Mouse (Mus musculus) right cerebral cortex, postnatal 14 days (tissue): ENCODE measurements at regions not wholly inside any gene's neighbourhood (a gene's known extent, or its start where the extent isn't known, plus 50 kb on each side); places are given as distances from the start of the nearest gene placed in this dataset.
A peak's percentile ranks its signal among the peaks of the same experiment; 100 is the strongest.

Source experiments
- DNase-seq: peaks from one replicate; pipeline ENCODE4 v3.0.0; 2022

- no peak for DNase-seq
These were observed 168.9 kb downstream of the Zfp36l2 start for GRCm38 (mm10) chr17:84018817-84019216.

GRCm38 (mm10) chr17:84017891-84018290 lies 169.9 kb downstream of the Zfp36l2 start:
- no peak for DNase-seq

GRCm38 (mm10) chr17:84014287-84015039 lies 166.7 kb upstream of the Haao start:
- DNase-seq = no peak

GRCm38 (mm10) chr17:84010492-84011060 lies 162.8 kb upstream of the Haao start:
- DNase-seq = no peak

- DNase-seq = no peak
These were observed 162.2 kb upstream of the Haao start for GRCm38 (mm10) chr17:84009966-84010365.

GRCm38 (mm10) chr17:84009194-84009593 lies 161.4 kb upstream of the Haao start:
- DNase-seq = peak; percentile 33

GRCm38 (mm10) chr17:84008682-84009052 lies 160.9 kb upstream of the Haao start:
- no peak for DNase-seq

GRCm38 (mm10) chr17:84008035-84008681 lies 160.4 kb upstream of the Haao start:
- no peak for DNase-seq

GRCm38 (mm10) chr17:84006748-84007147 lies 159.0 kb upstream of the Haao start:
- no peak for DNase-seq

- no peak for DNase-seq
These were observed 156.5 kb upstream of the Haao start for GRCm38 (mm10) chr17:84004237-84004636.

GRCm38 (mm10) chr17:84003489-84004234 lies 155.9 kb upstream of the Haao start:
- no peak for DNase-seq

GRCm38 (mm10) chr17:84002939-84003338 lies 155.2 kb upstream of the Haao start:
- no peak for DNase-seq

- DNase-seq = no peak
These were observed 154.6 kb upstream of the Haao start for GRCm38 (mm10) chr17:84002327-84002726.

GRCm38 (mm10) chr17:84000115-84000514 lies 152.4 kb upstream of the Haao start:
- DNase-seq = no peak

GRCm38 (mm10) chr17:83998972-83999545 lies 151.3 kb upstream of the Haao start:
- no peak for DNase-seq

- no peak for DNase-seq
These were observed 150.6 kb upstream of the Haao start for GRCm38 (mm10) chr17:83998341-83998740.

GRCm38 (mm10) chr17:83997778-83998177 lies 150.0 kb upstream of the Haao start:
- peak; percentile 60 for DNase-seq

GRCm38 (mm10) chr17:83993028-83993427 lies 145.3 kb upstream of the Haao start:
- DNase-seq = no peak

GRCm38 (mm10) chr17:83990421-83991365 lies 142.9 kb upstream of the Haao start:
- no peak for DNase-seq

- DNase-seq = no peak
These were observed 141.1 kb upstream of the Haao start for GRCm38 (mm10) chr17:83988897-83989296.

- no peak for DNase-seq
These were observed 140.4 kb upstream of the Haao start for GRCm38 (mm10) chr17:83988165-83988564.

GRCm38 (mm10) chr17:83987683-83988082 lies 139.9 kb upstream of the Haao start:
- no peak for DNase-seq
